Mouse (Mus musculus) C2C12 (cell line): ENCODE measurements around the gene Ackr2.

Source experiments
- CEBPB ChIP-seq: IDR thresholded peaks from one replicate; pipeline ENCODE4 v1.6.1; 2011; ENCODE audit warnings: low read depth, mild to moderate bottlenecking, control low read depth, moderate library complexity
- CTCF ChIP-seq: IDR thresholded peaks from one replicate; pipeline ENCODE4 v1.5.1; 2011; ENCODE audit not compliant: control insufficient read depth, insufficient read depth, insufficient read length
- MAX ChIP-seq: IDR thresholded peaks from one replicate; pipeline ENCODE4 v1.6.1; 2011; ENCODE audit warnings: mild to moderate bottlenecking, control low read depth
- MYOG ChIP-seq: IDR thresholded peaks from one replicate; pipeline ENCODE4 v1.6.1; 2011; ENCODE audit not compliant: control insufficient read depth, insufficient read length; ENCODE audit errors: extremely low read depth

GRCm38 (mm10) chr9:121919027-121919501 is 20.9 kb downstream of the Ackr2 start:
- TF ChIP-seq CTCF (no peak), MAX (no peak), MYOG (no peak), CEBPB (no peak)
